Mouse (Mus musculus): ENCODE results near the gene Pik3r1. TPM values are rescaled to one million over a fixed set of nuclear protein-coding genes. Genes with fewer than 3 reads are reported as not detected.

Gene Pik3r1
- polyA plus RNA-seq, 1 experiment = 6.8 TPM

- TF ChIP-seq USF1 (IDR thresholded peaks at IDR 0.05; ENCODE audit: low read depth) (no peak), SRF (IDR thresholded peaks at IDR 0.05; ENCODE audit: control insufficient read depth, insufficient read length, low read depth) (no peak), CEBPB (IDR thresholded peaks at IDR 0.05; ENCODE audit: insufficient read depth, poor library complexity, severe bottlenecking) (no peak), MAX (IDR thresholded peaks at IDR 0.05; ENCODE audit: low read depth) (no peak), TCF3 (IDR thresholded peaks at IDR 0.05; ENCODE audit: insufficient read length, low read depth) (no peak), POLR2A (IDR thresholded peaks at IDR 0.05; ENCODE audit: insufficient read length, low read depth) (no peak), TCF12 (IDR thresholded peaks at IDR 0.05; ENCODE audit: insufficient read depth, poor library complexity, severe bottlenecking) (no peak), E2F4 (IDR thresholded peaks at IDR 0.05; ENCODE audit: insufficient read depth) (no peak), MYOG (IDR thresholded peaks at IDR 0.05; ENCODE audit: control insufficient read depth in 1 of 3, insufficient read depth in 1 of 3, insufficient read length in 2 of 3, low read depth in 2 of 3) (no peak), POLR2AphosphoS2 (IDR thresholded peaks at IDR 0.05; ENCODE audit: insufficient read length, low read depth) (no peak), MYOD1 (IDR thresholded peaks at IDR 0.05; ENCODE audit: control insufficient read depth in 1 of 3, insufficient read length in 2 of 3, low read depth in 2 of 3) (no peak), REST (IDR thresholded peaks at IDR 0.05; ENCODE audit: insufficient read depth, insufficient read length) (no peak)
- H3K4me2 ChIP-seq (ENCODE audit: low read depth) = no peak overlapping the region
- H3ac ChIP-seq (ENCODE audit: control insufficient read depth, insufficient read length) = no peak overlapping the region
- no peaks in the 10 kb centered on the region for H3K27me3 ChIP-seq (ENCODE audit: control insufficient read depth, insufficient read depth, insufficient read length)
- peaks cover 26% of the 10 kb centered on the region for H3K36me3 ChIP-seq (ENCODE audit: control insufficient read depth, insufficient read depth)
- peaks cover 100% of the 10 kb centered on the region for H3K79me2 ChIP-seq (ENCODE audit: control insufficient read depth, insufficient read depth)
- H3K4me3 ChIP-seq = no peak overlapping the region
These were observed 7.1 kb downstream of the Pik3r1 start for GRCm38 (mm10) chr13:101760953-101761352.

DNA sequence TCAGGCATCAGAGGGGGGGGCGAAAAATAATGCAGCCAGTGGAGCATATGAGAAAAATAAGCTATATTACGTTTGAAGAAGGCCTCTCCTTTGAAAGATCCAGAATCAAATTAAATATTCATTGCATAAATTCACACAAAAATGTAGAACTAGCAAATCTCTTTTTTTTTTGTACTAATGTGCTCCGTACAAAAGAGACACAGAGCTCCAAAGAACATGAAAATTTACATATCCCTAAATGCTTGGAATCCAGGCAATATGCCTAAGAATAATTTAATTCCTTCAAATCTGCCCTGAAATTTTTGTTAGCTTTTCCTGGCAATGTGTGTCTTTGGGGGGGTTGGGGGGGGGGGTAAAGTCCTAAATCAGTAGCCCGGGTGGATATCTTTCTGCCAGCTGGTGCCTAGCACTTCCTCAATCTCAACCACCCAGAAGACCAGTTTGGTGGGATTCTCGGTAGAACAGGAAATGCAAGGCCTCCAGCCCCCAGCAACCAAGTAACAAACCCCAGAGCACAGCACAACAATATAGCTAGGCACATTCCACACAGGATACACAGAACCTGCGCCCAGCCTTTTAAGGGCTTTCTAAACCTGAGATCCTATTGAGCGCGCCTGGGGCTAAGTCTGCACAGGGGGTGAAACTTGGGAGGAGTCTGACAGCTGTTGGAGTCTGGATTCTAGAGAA lies 7.9 kb downstream of the Pik3r1 start:
- Histone ChIP-seq H3ac (ENCODE audit: control insufficient read depth, insufficient read length) (no peak overlapping the region), H3K4me2 (ENCODE audit: low read depth) (no peak overlapping the region)

GRCm38 (mm10) chr13:101759281-101759871 lies 8.6 kb downstream of the Pik3r1 start:
- Histone ChIP-seq H3K4me2 (ENCODE audit: low read depth) (no peak overlapping the region), H3K4me3 (no peak overlapping the region), H3ac (ENCODE audit: control insufficient read depth, insufficient read length) (no peak overlapping the region), H3K79me2 (ENCODE audit: control insufficient read depth, insufficient read depth) (peaks cover 97% of the 10 kb centered on the region), H3K36me3 (ENCODE audit: control insufficient read depth, insufficient read depth) (peaks cover 26% of the 10 kb centered on the region), H3K27me3 (ENCODE audit: control insufficient read depth, insufficient read depth, insufficient read length) (no peaks in the 10 kb centered on the region)
- TF ChIP-seq MAX (IDR thresholded peaks at IDR 0.05; ENCODE audit: low read depth) = no peak
- no peak for TF ChIP-seq MYOD1 (IDR thresholded peaks at IDR 0.05; ENCODE audit: control insufficient read depth in 1 of 3, insufficient read length in 2 of 3, low read depth in 2 of 3)

More for the DNA sequence above, 7.9 kb downstream of the Pik3r1 start:
- H3K27me3 ChIP-seq (ENCODE audit: control insufficient read depth, insufficient read depth, insufficient read length) = no peaks in the 10 kb centered on the region
- peaks cover 98% of the 10 kb centered on the region for H3K79me2 ChIP-seq (ENCODE audit: control insufficient read depth, insufficient read depth)
- peaks cover 26% of the 10 kb centered on the region for H3K36me3 ChIP-seq (ENCODE audit: control insufficient read depth, insufficient read depth)
- H3K4me3 ChIP-seq = no peak overlapping the region
- TF ChIP-seq POLR2AphosphoS2 (IDR thresholded peaks at IDR 0.05; ENCODE audit: insufficient read length, low read depth) (no peak), CEBPB (IDR thresholded peaks at IDR 0.05; ENCODE audit: insufficient read depth, poor library complexity, severe bottlenecking) (no peak), MYOD1 (IDR thresholded peaks at IDR 0.05; ENCODE audit: control insufficient read depth in 1 of 3, insufficient read length in 2 of 3, low read depth in 2 of 3) (no peak), USF1 (IDR thresholded peaks at IDR 0.05; ENCODE audit: low read depth) (no peak), MAX (IDR thresholded peaks at IDR 0.05; ENCODE audit: low read depth) (no peak), SRF (IDR thresholded peaks at IDR 0.05; ENCODE audit: control insufficient read depth, insufficient read length, low read depth) (no peak), POLR2A (IDR thresholded peaks at IDR 0.05; ENCODE audit: insufficient read length, low read depth) (no peak), TCF12 (IDR thresholded peaks at IDR 0.05; ENCODE audit: insufficient read depth, poor library complexity, severe bottlenecking) (no peak), REST (IDR thresholded peaks at IDR 0.05; ENCODE audit: insufficient read depth, insufficient read length) (no peak), TCF3 (IDR thresholded peaks at IDR 0.05; ENCODE audit: insufficient read length, low read depth) (no peak), MYOG (IDR thresholded peaks at IDR 0.05; ENCODE audit: control insufficient read depth in 1 of 3, insufficient read depth in 1 of 3, insufficient read length in 2 of 3, low read depth in 2 of 3) (no peak), E2F4 (IDR thresholded peaks at IDR 0.05; ENCODE audit: insufficient read depth) (no peak)

- Histone ChIP-seq H3K4me3 (no peak overlapping the region), H3K4me2 (ENCODE audit: low read depth) (no peak overlapping the region), H3ac (ENCODE audit: control insufficient read depth, insufficient read length) (no peak overlapping the region), H3K36me3 (ENCODE audit: control insufficient read depth, insufficient read depth) (peaks cover 26% of the 10 kb centered on the region), H3K27me3 (ENCODE audit: control insufficient read depth, insufficient read depth, insufficient read length) (no peaks in the 10 kb centered on the region), H3K79me2 (ENCODE audit: control insufficient read depth, insufficient read depth) (peaks cover 97% of the 10 kb centered on the region)
- TF ChIP-seq TCF12 (IDR thresholded peaks at IDR 0.05; ENCODE audit: insufficient read depth, poor library complexity, severe bottlenecking) (no peak), MYOG (IDR thresholded peaks at IDR 0.05; ENCODE audit: control insufficient read depth in 1 of 3, insufficient read depth in 1 of 3, insufficient read length in 2 of 3, low read depth in 2 of 3) (no peak), MYOD1 (IDR thresholded peaks at IDR 0.05; ENCODE audit: control insufficient read depth in 1 of 3, insufficient read length in 2 of 3, low read depth in 2 of 3) (no peak), POLR2A (IDR thresholded peaks at IDR 0.05; ENCODE audit: insufficient read length, low read depth) (no peak), POLR2AphosphoS2 (IDR thresholded peaks at IDR 0.05; ENCODE audit: insufficient read length, low read depth) (no peak), E2F4 (IDR thresholded peaks at IDR 0.05; ENCODE audit: insufficient read depth) (no peak), TCF3 (IDR thresholded peaks at IDR 0.05; ENCODE audit: insufficient read length, low read depth) (no peak), SRF (IDR thresholded peaks at IDR 0.05; ENCODE audit: control insufficient read depth, insufficient read length, low read depth) (no peak), REST (IDR thresholded peaks at IDR 0.05; ENCODE audit: insufficient read depth, insufficient read length) (no peak), CEBPB (IDR thresholded peaks at IDR 0.05; ENCODE audit: insufficient read depth, poor library complexity, severe bottlenecking) (no peak), MAX (IDR thresholded peaks at IDR 0.05; ENCODE audit: low read depth) (no peak), USF1 (IDR thresholded peaks at IDR 0.05; ENCODE audit: low read depth) (no peak)
These were observed 10.1 kb downstream of the Pik3r1 start for GRCm38 (mm10) chr13:101757801-101758422.
